Mouse (Mus musculus) heart, adult 9 months (tissue): ENCODE results near the gene Rnh1.

Experiments
- DNase-seq, 2 experiments: peaks; one replicate each; pipeline ENCODE4 v3.0.0; 2022; ENCODE audit warnings: low spot score in 2 of 2

Rnh1 gene

DNA sequence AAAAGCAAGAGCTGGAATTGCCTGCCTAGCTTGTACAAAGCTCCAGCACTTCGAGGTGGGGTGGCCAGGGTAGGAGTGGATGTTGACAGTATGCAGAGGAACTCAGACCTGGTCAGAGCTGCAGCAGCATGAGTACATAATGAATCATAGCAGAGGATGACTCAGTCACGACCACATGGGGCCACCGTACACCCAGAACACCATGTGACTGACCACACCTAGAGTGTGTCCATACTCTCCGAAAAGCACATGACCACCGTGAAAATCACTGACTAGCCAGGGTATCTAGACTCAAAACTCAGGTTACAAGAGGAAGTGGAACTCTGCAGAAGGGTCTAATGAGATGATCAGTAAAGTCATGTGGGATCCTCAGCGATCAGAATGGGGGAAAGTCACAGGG lies 7.8 kb downstream of the Rnh1 start:
- peak in 1 of 2 experiments; percentile 22 for DNase-seq

DNA sequence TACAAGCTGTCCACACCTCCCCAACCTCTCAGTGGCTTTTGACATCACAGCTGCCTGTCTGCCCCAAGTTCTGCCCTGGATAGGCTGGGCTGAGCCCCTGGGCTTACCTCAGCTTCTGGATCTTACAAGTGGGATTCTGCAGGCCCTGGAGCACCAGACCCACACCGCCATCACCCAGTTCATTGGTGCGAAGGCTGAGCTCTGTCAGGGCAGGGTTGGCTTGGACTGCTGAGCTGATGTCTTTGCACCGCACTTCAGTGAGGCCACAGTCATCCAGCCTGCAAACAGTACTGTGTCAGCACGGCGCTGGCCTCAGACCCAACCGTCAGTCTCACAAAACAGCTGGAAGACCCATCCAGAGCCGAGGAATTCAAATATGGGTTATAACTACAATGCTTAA lies 8.3 kb downstream of the Rnh1 start:
- no peak for DNase-seq

DNA sequence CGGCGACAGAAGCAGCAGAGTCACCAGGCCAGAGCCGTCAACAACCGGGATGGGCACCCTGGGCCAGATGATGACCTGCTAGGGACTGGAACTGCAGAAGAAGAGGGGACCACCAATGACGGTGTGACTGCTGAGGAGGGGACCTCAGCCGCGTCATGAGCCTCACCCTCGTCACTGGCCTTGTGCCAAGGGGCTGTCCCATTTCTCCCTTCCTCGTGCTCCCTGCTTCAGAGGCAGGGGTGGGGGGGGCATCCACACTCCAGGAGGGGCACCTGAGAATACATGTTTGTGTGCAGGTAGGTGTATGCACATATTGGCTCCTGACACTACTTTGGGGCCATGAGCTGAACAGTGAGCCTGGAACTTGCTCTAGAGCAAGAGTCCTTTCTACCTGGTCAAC lies 17.3 kb downstream of the Rnh1 start:
- DNase-seq = no peak

DNA sequence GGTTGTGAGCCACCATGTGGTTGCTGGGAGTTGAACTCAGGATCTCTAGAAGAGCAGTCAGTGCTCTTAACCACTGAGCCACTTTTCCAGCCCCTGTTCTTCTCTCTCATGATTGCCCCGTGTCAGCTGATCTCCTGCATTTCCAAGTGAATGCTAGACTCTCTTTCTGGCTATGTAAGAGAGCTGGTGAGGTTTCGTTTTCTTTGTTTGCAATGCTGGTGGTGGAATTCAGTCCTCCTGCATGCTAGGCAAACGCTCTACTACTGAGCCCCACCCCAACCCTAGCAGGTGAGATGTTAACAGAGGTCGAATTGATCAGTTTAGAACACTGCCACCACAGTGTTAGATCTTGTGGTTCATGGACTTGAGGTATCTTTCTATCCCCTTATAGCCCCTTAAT lies 24.0 kb downstream of the Rnh1 start:
- DNase-seq = no peak

DNA sequence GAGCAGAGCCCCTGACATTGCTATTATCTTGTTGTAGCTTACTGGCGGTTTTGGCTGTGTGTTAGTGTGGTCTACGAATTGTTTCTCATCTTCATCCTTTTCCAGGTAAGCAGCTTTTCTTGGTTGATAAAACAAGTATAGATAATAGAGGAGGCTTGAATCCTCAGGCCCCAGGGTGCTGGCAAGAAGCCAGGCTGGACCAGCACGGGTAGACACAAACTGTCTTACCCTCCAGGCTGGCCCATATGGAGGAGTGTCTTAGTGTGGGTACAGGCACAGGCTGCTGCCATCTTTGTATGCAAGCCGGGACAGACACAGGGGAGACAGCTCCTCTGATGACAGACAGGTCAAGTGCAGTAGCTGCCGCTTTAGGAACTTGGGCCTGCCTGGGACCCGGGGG lies 25.6 kb downstream of the Rnh1 start:
- no peak for DNase-seq

DNA sequence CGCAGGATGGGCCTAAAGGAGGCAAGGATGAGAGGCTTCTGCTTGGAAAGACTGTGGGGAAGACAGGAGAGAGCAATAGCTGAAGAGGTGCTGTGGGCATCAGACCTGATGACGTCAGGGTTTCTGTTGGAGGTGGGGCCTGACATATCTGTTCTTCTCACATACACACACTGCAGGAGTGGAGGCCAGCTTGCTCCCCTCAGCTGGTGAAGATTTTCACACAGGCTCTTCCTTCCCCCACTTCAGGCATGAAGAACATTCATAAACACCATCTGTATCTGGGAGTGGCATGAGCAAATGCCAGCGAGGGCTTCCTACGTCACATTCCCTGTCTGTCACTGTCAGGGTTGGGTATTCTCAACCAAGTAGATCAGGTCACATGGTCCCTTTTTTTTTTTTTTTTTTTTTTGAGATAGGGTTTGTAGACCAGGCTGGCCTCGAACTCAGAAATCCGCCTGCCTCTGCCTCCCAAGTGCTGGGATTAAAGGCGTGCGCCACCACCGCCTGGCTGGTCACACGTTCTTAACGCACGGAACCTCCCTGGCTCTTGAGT lies 26.5 kb downstream of the Rnh1 start:
- no peak for DNase-seq

DNA sequence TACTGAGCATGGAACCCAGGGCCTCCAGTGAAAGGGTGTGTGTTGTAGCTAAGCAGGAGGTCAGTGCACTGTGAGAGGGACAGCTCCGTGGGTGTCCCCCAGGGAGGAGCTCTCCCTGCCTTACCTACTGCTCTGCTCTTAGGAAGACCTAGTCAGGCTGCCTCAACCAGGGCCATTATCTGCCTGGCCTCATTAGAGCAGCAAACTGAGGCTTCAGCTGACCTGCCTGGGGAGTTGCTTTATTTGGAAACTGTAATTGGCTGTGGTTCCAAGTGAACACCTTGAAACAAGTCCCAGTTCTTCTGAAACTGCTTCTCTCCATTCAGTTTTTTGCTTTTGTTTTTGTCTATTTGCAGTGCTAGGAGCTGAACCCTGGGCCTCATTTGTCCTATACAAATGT lies 27.3 kb downstream of the Rnh1 start:
- DNase-seq = no peak

DNA sequence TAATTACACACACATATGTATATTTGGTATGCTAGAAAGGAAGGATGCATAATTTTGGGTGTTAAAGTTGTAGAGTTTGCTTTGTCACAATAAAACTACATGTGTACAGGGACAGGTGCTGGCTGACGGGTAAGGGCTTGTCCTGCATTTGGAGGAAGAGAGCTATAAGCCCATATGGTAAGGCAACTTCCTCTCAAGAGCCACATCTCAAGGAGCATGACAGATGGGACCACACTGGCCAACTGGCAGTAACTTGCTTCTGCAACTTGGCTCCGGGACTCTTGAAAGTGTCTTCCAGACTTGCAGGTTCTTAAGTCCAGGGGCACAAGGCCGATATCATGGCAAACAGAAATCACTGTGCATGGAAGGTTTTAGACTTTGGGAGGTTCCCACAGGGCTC lies 28.0 kb downstream of the Rnh1 start:
- DNase-seq = no peak

DNA sequence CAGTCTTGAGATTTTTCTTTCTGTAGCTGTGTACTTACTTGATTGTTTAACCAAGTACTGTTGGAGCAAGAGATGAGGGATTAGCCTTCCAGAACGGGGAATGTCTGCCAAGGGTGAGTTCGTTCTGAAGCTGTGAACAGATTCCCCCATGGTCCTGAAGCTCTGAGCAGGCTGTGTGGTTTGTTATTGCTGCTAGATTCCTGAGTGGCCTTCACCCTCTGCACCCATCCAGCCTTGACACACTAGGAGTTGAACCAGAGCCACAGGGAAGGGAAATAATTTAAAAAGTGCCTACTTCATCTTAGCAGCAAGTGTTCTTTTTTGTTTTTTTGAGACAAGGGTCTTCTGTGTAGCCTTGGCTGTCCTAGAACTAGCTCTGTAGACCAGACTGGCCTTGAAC lies 28.8 kb downstream of the Rnh1 start:
- no peak for DNase-seq

DNA sequence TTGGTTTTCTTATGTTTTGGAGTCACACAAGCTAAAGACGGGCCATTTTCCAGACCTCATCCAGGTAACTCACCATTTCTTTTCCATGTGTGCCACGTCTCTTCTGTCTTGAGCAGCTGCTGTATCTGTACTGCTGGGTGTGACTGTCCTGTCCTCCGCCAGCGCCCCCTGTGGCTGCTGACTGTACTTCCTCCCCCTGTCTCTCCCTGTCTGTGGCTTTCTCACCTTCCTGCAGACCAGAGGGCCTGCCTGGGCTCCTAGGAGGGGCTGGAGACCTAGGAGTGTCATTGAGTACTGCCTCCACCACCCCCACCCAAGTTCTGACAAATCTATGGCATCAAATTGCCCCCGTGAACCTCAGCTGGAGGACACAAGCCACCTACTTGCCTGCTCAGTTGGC lies 29.5 kb downstream of the Rnh1 start:
- no peak for DNase-seq

DNA sequence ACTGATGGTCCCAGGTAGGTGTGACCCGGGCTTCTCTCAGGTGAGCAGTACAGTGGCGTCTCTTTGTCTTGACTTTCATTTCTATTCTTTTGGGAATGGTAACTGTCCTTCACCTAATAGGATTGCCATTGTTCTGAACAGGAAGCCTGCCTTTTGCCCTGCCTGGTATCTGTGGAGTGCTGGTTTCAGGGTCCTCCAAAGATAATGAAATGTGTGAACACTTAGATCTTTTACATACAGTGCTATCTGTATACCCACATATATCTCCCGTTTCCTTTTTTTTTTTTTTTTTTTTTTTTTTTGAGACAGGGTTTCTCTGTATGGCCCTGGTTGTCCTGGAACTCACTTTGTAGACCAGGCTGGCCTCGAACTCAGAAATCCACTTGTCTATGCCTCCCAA lies 31.3 kb downstream of the Rnh1 start:
- no peak for DNase-seq

DNA sequence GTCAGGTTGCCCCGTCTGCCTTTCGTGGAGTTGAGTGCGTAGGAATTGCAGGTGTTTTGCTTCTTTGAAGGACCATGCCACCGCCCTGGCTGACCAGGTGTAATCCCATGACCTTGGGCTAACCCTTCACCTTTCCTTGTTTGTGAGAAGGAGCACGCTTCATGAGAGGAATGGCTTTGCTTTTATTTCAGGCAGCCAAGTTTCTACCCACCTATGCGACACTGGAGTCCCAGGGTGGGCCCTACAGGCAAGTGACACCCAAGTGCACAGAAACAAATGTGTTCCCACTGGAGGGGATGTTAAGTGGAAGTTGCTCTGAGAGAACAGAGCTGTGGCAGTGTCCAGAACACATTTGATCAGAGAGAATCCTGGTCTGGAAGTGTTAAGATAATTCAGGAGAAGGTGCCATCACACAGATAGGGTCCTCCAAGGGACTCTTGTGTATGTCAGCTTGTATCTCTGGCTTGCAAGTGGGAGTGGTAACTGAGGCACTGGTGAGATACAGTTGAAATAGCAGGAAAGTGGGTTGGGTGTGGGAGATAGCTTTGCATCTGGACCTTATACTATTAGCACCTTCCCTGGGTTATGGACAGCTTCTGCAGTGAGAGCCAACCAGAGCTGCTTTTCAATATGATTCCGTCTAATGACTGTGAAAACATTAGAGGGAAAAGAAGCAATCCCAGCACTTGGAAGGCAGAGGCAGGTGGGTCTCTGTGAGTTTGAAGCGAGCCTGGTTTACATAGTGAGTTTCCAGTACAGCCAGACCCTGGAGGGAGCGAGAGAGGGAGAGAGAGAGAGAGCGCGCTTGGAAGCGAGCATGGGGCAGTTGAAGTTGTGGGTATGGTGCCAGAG lies 40.5 kb downstream of the Rnh1 start:
- DNase-seq = no peak

DNA sequence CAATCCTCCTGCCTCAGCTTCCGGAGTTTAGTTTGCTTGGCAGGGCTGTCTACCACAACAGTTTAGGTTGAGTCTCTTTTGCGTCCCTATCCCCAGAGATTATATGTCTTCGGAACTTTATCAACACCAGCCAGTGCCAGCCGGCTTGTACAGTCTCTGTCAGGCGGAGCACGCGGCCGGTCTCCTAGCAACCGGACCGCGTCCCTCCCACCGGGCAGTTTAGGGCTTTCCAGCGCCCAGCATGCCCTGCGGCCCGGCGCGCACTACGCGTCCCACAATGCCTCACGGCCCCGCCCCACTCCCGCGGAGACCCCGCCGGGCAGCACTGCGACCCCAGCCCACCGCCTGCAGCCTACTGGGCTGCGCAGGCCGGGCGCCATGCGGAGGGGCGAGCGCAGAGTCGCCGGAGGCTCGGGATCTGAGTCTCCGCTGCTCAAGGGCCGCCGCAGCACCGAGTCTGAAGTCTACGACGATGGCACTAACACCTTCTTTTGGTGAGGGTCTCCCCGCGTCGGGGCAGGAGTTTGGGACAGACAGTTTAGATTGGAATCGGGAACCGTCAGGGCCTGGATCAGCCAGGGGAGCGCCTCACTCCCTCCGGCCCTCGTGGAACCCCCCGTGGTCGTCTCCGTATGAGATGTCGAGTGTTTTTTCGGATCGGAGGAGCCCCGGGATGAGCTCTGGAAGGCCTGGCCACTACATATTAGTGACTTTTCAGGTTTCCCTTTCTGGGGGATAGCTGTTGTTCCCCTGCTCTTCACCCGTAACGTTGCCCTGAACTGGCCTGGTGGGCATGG lies 41.4 kb downstream of the Rnh1 start:
- DNase-seq = peak; percentile 79 to 88

DNA sequence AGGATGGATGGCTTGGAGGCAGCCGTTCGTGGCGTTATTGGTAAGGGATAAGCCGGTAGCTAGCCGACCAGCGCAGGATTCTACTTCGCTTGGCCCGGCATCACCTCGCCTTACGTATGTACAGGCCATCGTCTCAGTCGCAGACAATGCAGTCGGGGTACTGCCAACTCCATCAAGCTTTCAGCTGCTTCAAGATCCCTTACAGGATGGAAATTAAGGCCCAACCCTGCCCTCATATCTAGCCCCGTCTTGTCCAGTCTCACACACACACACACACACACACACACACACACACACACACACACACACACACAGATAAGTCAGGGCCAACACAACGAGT lies 49.2 kb downstream of the Rnh1 start:
- DNase-seq = no peak

DNA sequence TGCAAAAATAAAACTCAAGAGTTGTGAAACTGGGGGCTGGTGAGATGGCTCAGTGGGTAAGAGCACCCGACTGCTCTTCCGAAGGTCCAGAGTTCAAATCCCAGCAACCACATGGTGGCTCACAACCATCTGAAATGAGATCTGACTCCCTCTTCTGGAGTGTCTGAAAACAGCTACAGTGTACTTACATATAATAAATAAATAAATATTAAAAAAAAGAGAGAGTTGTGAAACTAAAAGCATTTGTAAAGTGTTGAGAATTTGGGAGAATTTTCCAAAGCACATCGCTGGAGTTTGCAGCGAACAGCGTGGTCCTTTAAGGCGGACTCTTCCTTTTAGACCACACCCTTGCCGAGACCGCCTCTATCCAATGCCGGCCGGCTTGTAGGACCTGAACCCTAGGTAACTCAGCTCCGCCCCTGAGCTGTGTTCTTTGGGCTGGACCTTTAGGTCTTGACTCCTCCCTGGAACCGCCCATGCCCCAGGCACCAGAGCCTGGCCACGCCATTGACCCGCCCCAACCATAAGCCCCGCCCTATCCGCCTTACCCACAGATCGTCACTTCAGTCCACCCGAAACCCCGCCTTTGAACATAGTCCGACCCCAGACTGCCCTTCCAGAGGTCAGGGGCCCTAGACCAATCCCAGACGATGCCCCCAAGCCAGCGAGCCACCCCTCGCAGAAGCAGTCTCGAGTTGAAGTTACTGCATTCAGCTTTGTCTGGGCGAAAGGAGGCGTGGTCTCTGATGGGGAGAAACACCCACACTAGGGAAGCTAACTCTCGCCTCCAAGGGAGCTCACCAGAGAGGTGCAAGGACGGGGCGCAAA lies 49.8 kb downstream of the Rnh1 start:
- peak; percentile 95 for DNase-seq

DNA sequence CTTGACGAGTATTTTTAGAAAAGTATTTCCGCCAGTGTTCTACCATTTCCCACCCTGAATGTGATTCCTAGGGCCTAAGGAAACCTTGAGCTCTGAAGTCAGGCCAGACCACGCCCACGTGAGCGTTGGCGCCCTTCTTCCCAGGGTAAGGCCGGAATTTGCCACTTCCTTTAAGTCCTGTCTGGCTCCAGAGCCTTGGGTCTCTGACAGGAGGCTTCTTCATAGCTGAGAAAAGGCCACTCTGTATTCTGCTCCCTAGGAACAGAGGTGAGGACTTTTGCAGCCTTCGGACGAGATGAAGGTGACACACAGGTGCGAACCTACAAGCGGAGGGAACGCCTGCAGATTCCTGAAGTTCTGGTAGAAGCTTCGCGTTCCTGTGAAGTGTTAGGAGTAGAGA lies 50.4 kb downstream of the Rnh1 start, which contains the start of gene Ptdss2:
TSS of gene Ptdss2 (plus strand) at position 138 of the 400 bp plus-strand sequence.
- peak; percentile 44 to 58 for DNase-seq

DNA sequence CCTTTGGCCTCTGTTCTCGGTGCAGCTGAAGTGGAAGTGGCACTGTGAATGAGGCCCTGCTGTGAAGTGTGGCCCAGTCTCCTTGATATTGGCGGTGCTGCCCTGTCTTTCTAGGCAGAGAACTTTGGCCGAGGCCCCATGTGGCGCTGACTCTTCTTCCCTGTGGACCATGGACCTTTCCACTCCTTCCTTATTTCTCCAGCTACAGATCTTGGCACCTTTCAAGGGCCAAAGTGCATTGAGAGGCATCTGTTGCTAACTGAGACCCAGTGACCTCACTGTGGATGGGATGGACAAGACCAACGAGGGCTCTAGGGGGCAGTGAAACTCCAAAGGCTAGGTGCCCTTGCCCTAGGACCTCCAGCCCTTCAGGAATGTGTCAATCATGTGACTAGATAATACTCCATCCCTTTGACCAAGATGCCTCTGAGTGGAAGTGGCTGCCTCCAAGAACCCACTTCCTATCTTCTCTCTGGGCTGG lies 51.6 kb downstream of the Rnh1 start:
- DNase-seq = no peak

DNA sequence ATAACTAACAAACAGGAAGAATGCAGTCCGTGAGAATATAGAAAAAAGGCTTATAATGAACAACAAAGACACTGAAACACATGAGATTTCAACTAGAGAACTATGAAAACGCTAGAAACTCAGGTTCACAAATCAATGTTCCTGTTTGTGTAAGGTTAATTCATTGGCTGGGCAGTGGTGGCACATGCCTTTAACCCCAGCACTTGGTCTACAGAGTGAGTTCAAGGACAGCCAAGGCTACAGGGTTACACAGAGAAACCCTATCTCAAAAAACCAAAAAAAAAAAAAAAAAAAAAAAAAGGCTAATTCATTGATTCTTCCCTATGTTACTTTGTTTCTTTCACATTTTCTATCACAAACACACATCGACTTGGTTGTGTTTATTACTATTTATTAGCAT lies 52.1 kb downstream of the Rnh1 start:
- DNase-seq = no peak

DNA sequence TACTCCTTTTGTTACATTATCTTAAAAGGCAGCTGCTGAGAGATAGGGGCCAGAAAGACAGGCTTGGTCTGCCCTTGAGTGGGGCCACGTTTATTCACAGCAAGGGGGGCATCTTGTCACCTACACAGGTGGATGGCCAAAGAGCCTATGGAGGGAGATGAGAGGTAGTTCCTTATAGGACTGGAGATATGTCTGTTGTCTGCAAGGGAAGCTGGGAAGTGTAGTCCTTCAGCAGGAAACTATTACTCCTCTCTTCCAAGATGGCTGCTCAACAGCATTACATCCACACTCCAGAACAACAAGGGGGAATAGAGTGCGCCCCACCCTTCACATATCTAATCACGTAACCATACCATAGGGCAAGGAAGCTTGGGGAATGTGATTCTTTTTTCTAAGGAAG lies 53.2 kb downstream of the Rnh1 start:
- DNase-seq = no peak

DNA sequence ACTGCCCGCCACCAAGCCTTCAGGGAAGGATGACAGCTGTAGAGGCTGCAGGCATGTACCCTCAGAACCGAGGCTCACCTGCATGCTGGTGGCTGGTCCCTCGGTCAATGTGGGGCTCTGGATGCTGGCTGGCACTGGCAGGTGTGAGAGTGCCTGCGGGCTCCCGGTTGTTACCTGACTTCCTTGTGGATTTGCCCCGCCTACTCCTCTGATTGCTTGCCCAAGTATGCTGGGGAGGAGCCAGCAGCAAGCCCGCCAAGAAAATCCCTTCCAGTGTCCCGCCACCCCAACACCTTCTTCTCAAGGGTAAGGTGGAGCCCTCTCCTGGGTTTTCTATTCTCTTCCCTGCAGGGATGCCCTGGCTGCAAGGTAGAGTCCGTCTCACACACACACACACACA lies 55.0 kb downstream of the Rnh1 start, which contains the start of gene Ano9:
TSS of gene Ano9 (minus strand) at position 171 of the 400 bp plus-strand sequence.
- no peak for DNase-seq

DNA sequence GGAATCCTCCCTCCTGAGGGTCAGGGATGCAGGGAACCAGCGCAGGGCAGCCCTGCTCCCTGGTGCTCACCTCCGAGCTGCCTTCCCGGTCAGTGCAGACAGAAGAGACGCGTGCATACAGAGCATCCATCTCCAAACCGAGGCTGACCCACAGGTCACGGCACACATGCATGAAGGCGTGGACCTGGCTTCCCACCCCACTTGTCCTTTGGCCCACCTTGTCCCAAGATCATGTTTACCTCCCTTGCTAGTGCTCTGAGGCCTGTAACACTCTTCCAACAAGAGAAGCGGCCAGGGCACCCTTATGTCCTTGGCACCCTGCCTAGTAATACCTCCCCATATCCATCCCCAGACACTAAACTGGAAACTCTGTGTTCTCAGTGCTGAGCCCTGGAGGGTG lies 56.8 kb downstream of the Rnh1 start:
- DNase-seq = no peak
